Comparison of ENCODE assay signal across 8 mouse cellular contexts in genomic region chr10:128459409-128460269, GRCm38 (mm10). TPM values are rescaled to one million over a fixed set of nuclear protein-coding genes. Genes with fewer than 3 reads are reported as not detected.
DNase-seq lines count a peak whose midpoint lies in the region; ATAC-seq and TF ChIP-seq lines count a peak whose summit lies in the region.

No protein-coding gene starts in this region.

- 1% methylated on average over 16 of the region's 67 CpGs for WGBS in kidney, embryonic 14.5 days
- under 1% methylated on average over 49 of the region's 67 CpGs for WGBS in lung, embryonic 14.5 days

- no peaks in the 10 kb centered on the region for H3K9me3 ChIP-seq in kidney, embryonic 14.5 days (ENCODE audit: control insufficient read depth, low read length)
- H3K9me3 ChIP-seq in lung, embryonic 14.5 days (ENCODE audit: low read depth, low read length): no peaks in the 10 kb centered on the region

- peaks cover 32% of the 10 kb centered on the region for H3K36me3 ChIP-seq in kidney, embryonic 14.5 days (ENCODE audit: control insufficient read depth, insufficient read depth, low read length)
- H3K36me3 ChIP-seq in lung, embryonic 14.5 days (ENCODE audit: insufficient read depth): peaks cover 30% of the 10 kb centered on the region

- peaks cover 12% of the 10 kb centered on the region for H3K4me1 ChIP-seq in kidney, embryonic 14.5 days (ENCODE audit: control insufficient read depth, insufficient read depth, low read length)
- 0 out of 2 replicates have a peak, but pooled peaks cover 8% of the 10 kb centered on the region for H3K4me1 ChIP-seq in lung, embryonic 14.5 days (ENCODE audit: insufficient read depth)

- H3K4me2 ChIP-seq in kidney, embryonic 14.5 days (replicated peaks; ENCODE audit: low read depth, low read length): peak overlapping the region; percentile 64
- H3K4me2 ChIP-seq in lung, embryonic 14.5 days: peak overlapping the region; percentile 68

- DNase-seq in 3T3-L1 (ENCODE audit: low read depth, low spot score): peak; percentile 59
- peak; percentile 58 for DNase-seq in MEL-GATA-1-ER (ENCODE audit: extremely low read depth, low read depth)
- peak; percentile 76 to 79 for DNase-seq in cerebellum, postnatal 25 days
- peak; percentile 38 for DNase-seq in gastrocnemius, postnatal 10 days
- peak; percentile 63 for DNase-seq in lung, embryonic 14.5 days
- peak; percentile 31 for DNase-seq in ovary, postnatal 14 days (ENCODE audit: low spot score)
- peak; percentile 69 for DNase-seq in thymus, postnatal 4 days

- H3K27me3 ChIP-seq in kidney, embryonic 14.5 days (ENCODE audit: control insufficient read depth, insufficient read depth, low read length): no peaks in the 10 kb centered on the region
- no peaks in the 10 kb centered on the region for H3K27me3 ChIP-seq in lung, embryonic 14.5 days (ENCODE audit: insufficient read depth, low read length)

- H3K4me3 ChIP-seq in kidney, embryonic 14.5 days (ENCODE audit: low read length): peak overlapping the region; percentile 95
- peak overlapping the region; percentile 95 for H3K4me3 ChIP-seq in lung, embryonic 14.5 days (ENCODE audit: low read depth, low read length)

- H3K27ac ChIP-seq in kidney, embryonic 14.5 days (ENCODE audit: low read depth, low read length): peak overlapping the region; percentile 95
- peak overlapping the region; percentile 96 for H3K27ac ChIP-seq in lung, embryonic 14.5 days (ENCODE audit: low read depth)

- ATAC-seq in kidney, embryonic 14.5 days (ENCODE audit: low FRiP score, low TSS enrichment): peak; percentile 68
- ATAC-seq in lung, embryonic 14.5 days (ENCODE audit: insufficient read depth): peak; percentile 56

- TF ChIP-seq CTCF in lung, embryonic 14.5 days (IDR thresholded peaks at IDR 0.05; ENCODE audit: low read depth): no peak

- peak overlapping the region; percentile 96 for H3K9ac ChIP-seq in kidney, embryonic 14.5 days (ENCODE audit: low read depth, low read length)
- H3K9ac ChIP-seq in lung, embryonic 14.5 days: peak overlapping the region; percentile 96

RNA-seq across cellular contexts. Expression of gene Smarcc2, which starts 0.6 kb away (rescaled TPM):
- total RNA-seq in gastrocnemius, postnatal 10 days (2021): 10 to 100 TPM; 47.0 to 62.8 TPM
- 64.8 and 96.7 TPM in 2 replicates for polyA plus RNA-seq in kidney, embryonic 14.5 days (2014; fragmentation: Nextera tagmentation; extraction: Ambion mirVana)
- polyA plus RNA-seq in lung, embryonic 14.5 days (2014; fragmentation: Nextera tagmentation; extraction: Ambion mirVana): 81.1 and 89.6 TPM in 2 replicates

RNA-seq across cellular contexts. Expression of gene Myl6, which starts 34.3 kb away (rescaled TPM):
- total RNA-seq in gastrocnemius, postnatal 10 days (2021): 100 to 1,000 TPM; 305 to 356 TPM
- 921 and 980 TPM in 2 replicates for polyA plus RNA-seq in kidney, embryonic 14.5 days (2014; fragmentation: Nextera tagmentation; extraction: Ambion mirVana)
- polyA plus RNA-seq in lung, embryonic 14.5 days (2014; fragmentation: Nextera tagmentation; extraction: Ambion mirVana): 1,221 and 1,238 TPM in 2 replicates

RNA-seq across cellular contexts. Expression of gene Myl6b, which starts 38.8 kb away (rescaled TPM):
- 100 to 1,000 TPM in 1 of 2 experiments, 10 to 100 TPM in 1; 68.8 to 101 TPM for total RNA-seq in gastrocnemius, postnatal 10 days (2021)
- 3.2 and 3.5 TPM in 2 replicates for polyA plus RNA-seq in kidney, embryonic 14.5 days (2014; fragmentation: Nextera tagmentation; extraction: Ambion mirVana)
- 3.0 and 4.4 TPM in 2 replicates for polyA plus RNA-seq in lung, embryonic 14.5 days (2014; fragmentation: Nextera tagmentation; extraction: Ambion mirVana)

RNA-seq across cellular contexts. Expression of gene Rnf41, which starts 48.2 kb away (rescaled TPM):
- 10 to 100 TPM; 16.4 to 19.1 TPM for total RNA-seq in gastrocnemius, postnatal 10 days (2021)
- polyA plus RNA-seq in kidney, embryonic 14.5 days (2014; fragmentation: Nextera tagmentation; extraction: Ambion mirVana): 35.6 and 36.4 TPM in 2 replicates
- 32.8 and 33.5 TPM in 2 replicates for polyA plus RNA-seq in lung, embryonic 14.5 days (2014; fragmentation: Nextera tagmentation; extraction: Ambion mirVana)

RNA-seq across cellular contexts. Expression of gene Nabp2, which starts 48.3 kb away (rescaled TPM):
- total RNA-seq in gastrocnemius, postnatal 10 days (2021): 10 to 100 TPM; 50.7 to 51.3 TPM
- 87.8 and 103 TPM in 2 replicates for polyA plus RNA-seq in kidney, embryonic 14.5 days (2014; fragmentation: Nextera tagmentation; extraction: Ambion mirVana)
- polyA plus RNA-seq in lung, embryonic 14.5 days (2014; fragmentation: Nextera tagmentation; extraction: Ambion mirVana): 77.1 and 83.1 TPM in 2 replicates

Comparison
In these comparisons a context has a peak if more than half of its experiments do, and no peak if none do; other contexts are left out.
1. Peak in every context shown above with its lines: DNase-seq, ATAC-seq, H3K4me3 ChIP-seq and H3K27ac ChIP-seq.